Mouse (Mus musculus): ENCODE data around the gene Otulin.

Gene Otulin

DNA sequence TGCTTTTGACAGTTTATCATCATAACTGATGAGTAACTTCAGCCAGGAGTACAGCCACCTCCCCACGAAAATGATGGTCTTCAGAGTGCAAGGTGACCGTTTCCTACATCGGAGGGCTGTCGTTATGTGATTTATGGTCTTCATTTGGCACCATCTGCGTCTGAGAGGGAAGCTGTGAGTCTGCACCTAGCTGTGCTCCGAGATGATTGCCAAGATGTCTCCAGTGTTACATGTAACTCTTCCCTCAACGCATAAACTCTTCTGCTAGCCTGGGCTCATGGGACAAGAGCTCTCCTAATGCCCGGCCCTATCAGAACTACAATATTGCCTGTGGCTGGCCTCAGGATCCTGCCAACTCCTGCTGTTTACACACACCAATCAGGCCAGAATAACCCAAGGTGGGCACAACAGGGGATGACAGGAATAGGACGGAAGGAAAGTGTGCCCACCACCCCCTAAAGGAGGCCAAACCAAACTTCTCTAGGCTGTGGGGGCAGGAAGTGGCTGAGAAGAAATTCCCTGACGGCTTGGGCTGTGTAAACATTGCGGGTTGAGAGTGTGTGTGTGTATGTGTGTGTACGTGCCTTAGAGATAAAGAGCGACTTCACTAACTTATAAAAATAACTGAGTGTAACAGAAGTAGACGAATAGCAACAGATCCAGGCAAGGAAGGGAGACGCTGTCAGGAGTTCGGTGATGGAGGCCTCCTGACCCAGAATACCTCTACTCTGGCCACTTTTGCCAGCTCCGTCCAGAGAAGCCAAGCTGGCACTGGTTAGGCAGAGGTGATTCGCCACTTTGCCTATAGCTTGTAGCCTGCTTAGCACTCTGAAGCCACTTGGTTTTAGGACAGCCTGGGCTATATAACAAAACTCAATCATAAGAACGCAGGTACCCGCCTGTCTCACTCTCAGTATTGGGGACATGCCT, 126.4 kb downstream of the Otulin start:
- no peak for DNase-seq (ENCODE audit: low spot score)

DNA sequence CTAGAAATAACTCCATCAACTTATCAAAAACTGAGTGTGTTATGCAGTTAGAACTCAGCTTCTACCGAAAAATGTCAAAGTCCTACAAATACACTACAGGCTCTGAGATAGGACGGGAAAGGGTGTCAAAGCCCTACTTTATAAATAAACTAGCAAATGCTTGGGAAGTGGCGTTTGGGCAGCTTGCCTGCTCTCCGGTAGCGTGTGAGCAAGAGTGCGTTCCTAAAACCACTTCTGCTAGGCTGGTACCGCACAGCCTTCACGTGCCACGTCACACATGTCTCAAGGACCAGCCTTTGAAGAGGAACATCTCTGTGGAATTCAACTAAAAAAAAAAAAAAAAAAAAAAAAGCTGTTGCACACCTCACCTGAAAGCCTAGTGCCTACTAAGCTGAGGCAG, 127.3 kb downstream of the Otulin start:
- no peak for DNase-seq (ENCODE audit: low spot score)

GRCm38 (mm10) chr15:27502338-27502737, 128.2 kb downstream of the Otulin start:
- no peak for DNase-seq (ENCODE audit: low spot score)

GRCm38 (mm10) chr15:27500390-27500789, 130.1 kb downstream of the Otulin start:
- no peak for DNase-seq (ENCODE audit: low spot score)

DNA sequence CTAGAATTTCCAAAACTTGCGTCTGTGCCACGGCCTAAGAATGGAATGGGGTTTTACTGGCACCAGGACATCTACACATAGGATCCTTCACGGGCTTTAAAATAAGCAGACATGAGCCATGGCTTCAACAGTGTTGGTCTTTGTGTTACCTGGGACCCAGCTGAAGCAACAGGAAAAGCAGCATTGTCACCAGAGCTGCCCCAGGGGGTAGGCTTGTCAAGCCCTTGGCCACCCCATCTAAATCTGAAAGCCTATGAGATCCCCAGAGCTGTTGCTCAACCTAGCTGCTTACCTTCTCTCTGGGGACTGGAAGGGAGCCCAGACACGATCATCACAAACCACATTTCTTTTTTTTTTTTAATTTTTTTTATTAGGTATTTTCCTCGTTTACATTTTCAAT, 132.4 kb downstream of the Otulin start:
- no peak for DNase-seq (ENCODE audit: low spot score)

DNA sequence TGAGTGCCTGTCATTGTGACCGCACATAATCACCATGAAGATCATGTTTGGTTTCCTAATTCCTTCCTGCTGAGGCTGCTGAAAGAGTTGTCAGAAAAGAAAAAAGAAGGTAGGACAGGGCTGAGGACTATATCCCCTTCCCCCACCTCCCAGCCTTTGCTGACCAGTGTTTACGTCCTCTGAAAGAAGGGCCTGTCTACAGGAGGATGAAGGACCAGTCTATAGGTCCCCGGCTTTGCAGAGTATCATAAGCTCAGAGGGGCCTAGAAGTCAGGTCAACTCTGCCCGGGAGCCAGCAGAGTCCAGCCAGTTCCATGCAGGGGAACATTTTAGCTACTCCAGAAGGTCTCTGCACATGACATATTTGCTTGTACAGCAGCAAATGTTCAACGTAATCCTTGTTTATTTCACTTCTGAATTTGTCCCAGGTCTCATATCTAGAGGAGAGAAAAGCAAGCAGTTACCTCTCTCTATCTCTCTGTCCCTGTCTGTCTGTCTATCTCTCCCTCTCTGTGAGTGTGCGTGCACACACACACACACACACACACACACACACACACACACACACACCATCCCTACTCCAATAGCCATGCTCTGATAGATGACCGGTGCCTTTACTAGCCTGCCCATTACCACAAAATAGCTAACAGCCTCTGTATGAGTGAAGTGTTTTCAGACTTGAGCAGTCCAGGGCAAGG, 133.0 kb downstream of the Otulin start:
- DNase-seq (ENCODE audit: low spot score) = no peak

- DNase-seq (ENCODE audit: low spot score) = no peak
Observed at GRCm38 (mm10) chr15:27496596-27497299, 133.7 kb downstream of the Otulin start.

GRCm38 (mm10) chr15:27495981-27496401, 134.5 kb downstream of the Otulin start:
- DNase-seq (ENCODE audit: low spot score) = no peak

- DNase-seq (ENCODE audit: low spot score) = peak; percentile 35
Observed at GRCm38 (mm10) chr15:27493516-27493915, 137.0 kb downstream of the Otulin start.

- no peak for DNase-seq (ENCODE audit: low spot score)
Observed at GRCm38 (mm10) chr15:27492734-27493133, 137.8 kb downstream of the Otulin start.
